Mouse (Mus musculus) MEL (cell line): ENCODE data around the gene Bcat1. TPM values are rescaled to one million over a fixed set of nuclear protein-coding genes. Genes with fewer than 3 reads are reported as not detected.

Experiments used
- DNase-seq: peaks from one replicate; pipeline ENCODE4 v3.0.0; 2011; ENCODE audit warnings: low read depth, low spot score
- H3K27ac ChIP-seq: 2 replicates; pipeline ENCODE4 v1.5.1; 2012; ENCODE audit warnings: low read depth, mild to moderate bottlenecking, control low read depth, low read length, moderate library complexity; ENCODE audit not compliant: control insufficient read depth
- H3K27me3 ChIP-seq, 2 experiments: fragments of 150-350 bp in 1 of 2; sonication (generic) in 1 of 2; 2 replicates each; pipeline ENCODE4 v1.6.1; 2012; ENCODE audit warnings: low read length in 2 of 2, mild to moderate bottlenecking in 2 of 2, improper control_type of control experiment in 1 of 2, moderate library complexity in 1 of 2; ENCODE audit not compliant: insufficient read depth in 2 of 2, control insufficient read depth in 1 of 2
- H3K36me3 ChIP-seq, 2 experiments: 2 replicates each; pipeline ENCODE4 v1.6.1; 2012 to 2014; ENCODE audit warnings: low read length in 2 of 2, improper control_type of control experiment in 1 of 2, inconsistent platforms in 1 of 2, mild to moderate bottlenecking in 1 of 2; ENCODE audit not compliant: insufficient read depth in 2 of 2, control insufficient read depth in 1 of 2
- H3K4me1 ChIP-seq, 2 experiments: fragments of 150-350 bp in 1 of 2; sonication (generic) in 1 of 2; 2 replicates each; pipeline ENCODE4 v1.6.1; 2012; ENCODE audit warnings: low read length in 2 of 2, improper control_type of control experiment in 1 of 2, mild to moderate bottlenecking in 1 of 2; ENCODE audit not compliant: insufficient read depth in 2 of 2, control insufficient read depth in 1 of 2
- H3K4me3 ChIP-seq, 2 experiments: fragments of 150-350 bp in 1 of 2; sonication (generic) in 1 of 2; 2 replicates each; pipeline ENCODE4 v1.5.1; 2012; ENCODE audit warnings: low read depth in 2 of 2, low read length in 2 of 2, mild to moderate bottlenecking in 2 of 2, moderate library complexity in 2 of 2, control low read depth in 1 of 2, improper control_type of control experiment in 1 of 2; ENCODE audit not compliant: control insufficient read depth in 1 of 2, insufficient read depth in 1 of 2
- H3K79me2 ChIP-seq: 2 replicates; pipeline ENCODE4 v1.6.1; 2012; ENCODE audit warnings: mild to moderate bottlenecking, low read length, moderate library complexity; ENCODE audit not compliant: control insufficient read depth, poor library complexity, insufficient read depth
- H3K9ac ChIP-seq: 2 replicates; pipeline ENCODE4 v1.6.1; 2012; ENCODE audit warnings: low read depth, mild to moderate bottlenecking, control low read depth, low read length, moderate library complexity; ENCODE audit not compliant: control insufficient read depth, poor library complexity, severe bottlenecking
- H3K9me3 ChIP-seq: fragments of 150-350 bp; sonication (generic); replicated peaks from 2 replicates; pipeline ENCODE4 v1.6.1; 2012; ENCODE audit warnings: mild to moderate bottlenecking, low read length, improper control_type of control experiment, moderate library complexity; ENCODE audit not compliant: insufficient read depth
- BHLHE40 ChIP-seq: IDR thresholded peaks from 2 replicates; pipeline ENCODE4 v1.6.1; 2012; ENCODE audit warnings: low read depth, mild to moderate bottlenecking, inconsistent platforms, low read length, improper control_type of control experiment, borderline replicate concordance
- E2F4 ChIP-seq: IDR thresholded peaks from 2 replicates; pipeline ENCODE4 v1.6.1; 2011; ENCODE audit warnings: low read depth, low read length, improper control_type of control experiment, borderline replicate concordance
- ELF1 ChIP-seq: IDR thresholded peaks from 2 replicates; pipeline ENCODE4 v1.6.1; 2014; ENCODE audit warnings: low read depth, mild to moderate bottlenecking, inconsistent platforms, low read length, improper control_type of control experiment, moderate library complexity
- EP300 ChIP-seq, 2 experiments: IDR thresholded peaks; 2 replicates each; pipeline ENCODE4 v1.6.1; 2011; ENCODE audit warnings: improper control_type of control experiment in 2 of 2, low read length in 2 of 2, low read depth in 1 of 2, mild to moderate bottlenecking in 1 of 2
- GABPA ChIP-seq: IDR thresholded peaks from 2 replicates; pipeline ENCODE4 v1.6.1; 2012; ENCODE audit warnings: low read depth, mild to moderate bottlenecking, inconsistent platforms, low read length, improper control_type of control experiment, moderate library complexity
- GATA1 ChIP-seq: IDR thresholded peaks from 2 replicates; pipeline ENCODE4 v1.6.1; 2011; ENCODE audit warnings: low read depth, low read length, improper control_type of control experiment
- HCFC1 ChIP-seq: IDR thresholded peaks from 2 replicates; pipeline ENCODE4 v1.6.1; 2012; ENCODE audit warnings: low read depth, mild to moderate bottlenecking, inconsistent platforms, low read length, improper control_type of control experiment, moderate library complexity
- KAT2A ChIP-seq: conservative IDR thresholded peaks from 2 replicates; pipeline ENCODE4 v1.6.1; 2012; ENCODE audit warnings: low read depth, low read length, improper control_type of control experiment, inconsistent platforms
- POLR2A ChIP-seq, 2 experiments: IDR thresholded peaks; 2 replicates each; pipeline ENCODE4 v1.6.1; 2011 to 2012; ENCODE audit warnings: low read length in 2 of 2, mild to moderate bottlenecking in 2 of 2, control low read depth in 1 of 2, improper control_type of control experiment in 1 of 2, low read depth in 1 of 2, moderate library complexity in 1 of 2; ENCODE audit not compliant: control insufficient read depth in 1 of 2, insufficient read depth in 1 of 2, poor library complexity in 1 of 2
- POLR2AphosphoS2 ChIP-seq: IDR thresholded peaks from 2 replicates; pipeline ENCODE4 v1.6.1; 2011; ENCODE audit warnings: low read length, improper control_type of control experiment
- RCOR1 ChIP-seq: IDR thresholded peaks from 2 replicates; pipeline ENCODE4 v1.6.1; 2012; ENCODE audit warnings: low read depth, mild to moderate bottlenecking, inconsistent platforms, low read length, improper control_type of control experiment
- SMC3 ChIP-seq: IDR thresholded peaks from 2 replicates; pipeline ENCODE4 v1.6.1; 2011; ENCODE audit warnings: low read depth, low read length, improper control_type of control experiment
- UBTF ChIP-seq: IDR thresholded peaks from 2 replicates; pipeline ENCODE4 v1.6.1; 2012; ENCODE audit warnings: low read depth, mild to moderate bottlenecking, inconsistent platforms, low read length, improper control_type of control experiment, moderate library complexity, borderline replicate concordance; ENCODE audit not compliant: insufficient read depth
- ZMIZ1 ChIP-seq: IDR thresholded peaks from 2 replicates; pipeline ENCODE4 v1.6.1; 2012; ENCODE audit warnings: low read depth, mild to moderate bottlenecking, inconsistent platforms, low read length, improper control_type of control experiment, moderate library complexity
- ZNF384 ChIP-seq: IDR thresholded peaks from 2 replicates; pipeline ENCODE4 v1.6.1; 2012; ENCODE audit warnings: low read depth, mild to moderate bottlenecking, inconsistent platforms, low read length, improper control_type of control experiment
- polyA plus RNA-seq, 2 experiments: library from polyadenylated mRNA; stranded (reverse) in 1 of 2; unstranded in 1 of 2; fragments of >175 nt in 1 of 2; fragments of >200 nt in 1 of 2; gene quantifications; 2 replicates each; pipeline versions ENCODE4 v1.2.1 to v1.2.4; 2012; ENCODE audit warnings: low replicate concordance in 2 of 2, low read depth in 1 of 2; ENCODE audit not compliant: insufficient read length in 2 of 2, insufficient read depth in 1 of 2, missing spikeins in 1 of 2
- total RNA-seq: library from RNA; depleted of rRNA; stranded (reverse); fragments of 300-350 nt; gene quantifications from 2 replicates; pipeline ENCODE4 v1.2.3, GENCODE M21; 2012; rRNA removed

Bcat1 gene
- total and polyA plus RNA-seq, 3 experiments = not detected

DNA sequence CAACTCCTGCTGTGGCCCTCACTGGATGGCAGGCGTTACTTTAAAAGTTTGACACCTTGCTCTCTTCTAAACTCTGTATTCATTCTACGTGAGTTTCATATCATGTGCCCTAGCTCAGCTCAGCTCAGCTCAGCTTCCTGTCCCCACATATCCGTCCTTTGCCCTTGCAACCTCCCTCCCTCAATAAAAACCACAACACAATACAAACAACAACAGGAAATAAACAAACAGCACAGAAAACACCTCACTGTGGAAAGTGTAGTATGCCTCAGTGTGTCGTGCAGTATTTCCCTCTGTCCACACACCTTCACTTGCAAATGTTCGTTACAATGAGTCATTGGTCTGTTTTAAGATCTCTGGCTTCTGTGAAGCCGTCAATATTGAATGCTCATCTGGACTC lies 123.1 kb downstream of the Bcat1 start:
- Histone ChIP-seq H3K27me3 (no peaks in the 10 kb centered on the region), H3K79me2 (no peaks in the 10 kb centered on the region), H3K4me1 (no peaks in the 10 kb centered on the region), H3K27ac (no peak overlapping the region), H3K9me3 (no peaks in the 10 kb centered on the region), H3K9ac (no peak overlapping the region), H3K4me3 (no peak overlapping the region), H3K36me3 (no peaks in the 10 kb centered on the region)
- DNase-seq = no peak
- TF ChIP-seq RCOR1 = no peak
- TF ChIP-seq SMC3 = no peak
- TF ChIP-seq KAT2A = no peak
- no peak for TF ChIP-seq POLR2AphosphoS2
- TF ChIP-seq POLR2A (IDR thresholded peaks at IDR 0.05; ENCODE audit: control insufficient read depth in 1 of 2, insufficient read depth in 1 of 2, low read depth in 1 of 2, low read length in 2 of 2, poor library complexity in 1 of 2) = no peak

DNA sequence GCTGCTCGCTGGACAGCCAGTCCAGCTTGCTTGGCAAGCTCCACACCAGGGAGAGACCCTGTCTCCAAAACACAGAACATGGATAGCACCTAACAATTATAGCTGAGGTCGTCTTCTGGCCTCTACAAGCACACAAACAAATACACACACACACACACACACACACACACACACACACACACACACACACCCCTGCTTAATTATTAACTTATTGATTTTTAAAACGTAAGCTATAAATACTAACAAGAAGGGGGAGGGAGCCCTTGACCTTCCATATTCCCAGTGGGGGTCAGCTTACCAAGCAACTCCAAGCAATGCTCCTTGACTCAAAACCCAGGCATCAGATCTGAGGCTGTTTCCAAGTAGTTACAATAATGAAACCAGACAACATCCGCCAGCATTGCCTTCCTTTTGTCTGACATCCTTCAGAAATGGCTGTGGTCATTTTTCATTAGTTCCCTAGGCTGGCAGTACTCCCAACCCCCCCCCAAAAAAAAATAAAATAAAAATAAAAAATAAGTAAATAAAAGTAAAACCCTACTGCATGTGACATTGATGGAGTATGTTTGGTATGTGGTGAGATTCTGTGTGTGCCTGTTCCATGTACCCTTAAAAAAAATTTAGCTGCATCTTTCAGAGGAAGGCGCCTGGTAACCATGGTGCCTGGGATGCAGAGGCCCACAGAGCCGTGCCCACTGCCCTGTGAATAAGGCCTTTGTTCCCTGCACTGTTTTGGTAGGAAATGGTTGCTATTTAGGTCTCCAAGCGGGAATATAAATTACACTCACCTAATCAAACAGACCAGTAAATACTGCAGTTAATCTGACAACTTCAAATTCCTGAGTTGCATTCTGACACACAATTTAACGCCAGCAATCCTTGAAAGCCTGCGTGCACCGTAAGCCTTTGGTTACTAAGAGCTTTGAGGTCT lies 131.3 kb downstream of the Bcat1 start:
- Histone ChIP-seq H3K9ac (no peak overlapping the region), H3K27me3 (no peaks in the 10 kb centered on the region), H3K9me3 (no peaks in the 10 kb centered on the region), H3K36me3 (no peaks in the 10 kb centered on the region), H3K27ac (no peak overlapping the region), H3K4me1 (no peaks in the 10 kb centered on the region), H3K4me3 (no peak overlapping the region), H3K79me2 (no peaks in the 10 kb centered on the region)
- TF ChIP-seq BHLHE40 (no peak), ELF1 (no peak), EP300 (IDR thresholded peaks at IDR 0.05; ENCODE audit: low read depth in 1 of 2, low read length in 2 of 2) (no peak), UBTF (no peak), E2F4 (no peak), ZMIZ1 (no peak), RCOR1 (no peak), HCFC1 (no peak), KAT2A (no peak), POLR2A (IDR thresholded peaks at IDR 0.05; ENCODE audit: control insufficient read depth in 1 of 2, insufficient read depth in 1 of 2, low read depth in 1 of 2, low read length in 2 of 2, poor library complexity in 1 of 2) (no peak), GABPA (no peak), ZNF384 (no peak), GATA1 (no peak)
- DNase-seq = no peak

Other genes starting within 250 kb of the Bcat1 start
- 60.4 and 70.1 TPM in 2 replicates for gene Lrmp, start 39.5 kb upstream of the Bcat1 start, total RNA-seq
- gene Lrmp, start 39.5 kb upstream of the Bcat1 start, polyA plus RNA-seq = 10 to 100 TPM in 1 of 2 experiments, not detected in 1; 64.3 TPM
- gene Casc1, start 134.8 kb upstream of the Bcat1 start, total RNA-seq = 0.15 and 0.20 TPM in 2 replicates
- under 1 TPM in 1 of 2 experiments, not detected in 1; 0.22 TPM for gene Casc1, start 134.8 kb upstream of the Bcat1 start, polyA plus RNA-seq
- gene Etfrf1, start 134.9 kb upstream of the Bcat1 start, total RNA-seq = 9.5 and 11.0 TPM in 2 replicates
- 10 to 100 TPM in 1 of 2 experiments, not detected in 1; 13.1 TPM for gene Etfrf1, start 134.9 kb upstream of the Bcat1 start, polyA plus RNA-seq
- 15.6 and 15.9 TPM in 2 replicates for gene Kras, start 174.1 kb upstream of the Bcat1 start, total RNA-seq
- gene Kras, start 174.1 kb upstream of the Bcat1 start, polyA plus RNA-seq = 10 to 100 TPM in 1 of 2 experiments, not detected in 1; 44.3 TPM